Mouse (Mus musculus) heart, embryonic 12.5 days (tissue): ENCODE measurements around the gene Gbp5. TPM values are rescaled to one million over a fixed set of nuclear protein-coding genes. Genes with fewer than 3 reads are reported as not detected.

Experiments
- ATAC-seq: fragments of 200-750 bp; cut with Nextera tagmentation; 2 replicates; pipeline ENCODE4 v1.8.0; 2017; ENCODE audit warnings: moderate TSS enrichment, moderate library complexity; ENCODE audit not compliant: insufficient number of reproducible peaks, low FRiP score
- H3K27ac ChIP-seq: fragments of 300-500 bp; sonication (generic); 2 replicates; pipeline ENCODE4 v1.5.1; 2016; ENCODE audit warnings: mild to moderate bottlenecking, moderate library complexity; ENCODE audit not compliant: poor library complexity, severe bottlenecking
- H3K27me3 ChIP-seq: fragments of 300-500 bp; sonication (generic); replicated peaks from 2 replicates; pipeline ENCODE4 v1.6.1; 2016; ENCODE audit warnings: mild to moderate bottlenecking, moderate library complexity
- H3K36me3 ChIP-seq: fragments of 300-500 bp; sonication (generic); 2 replicates; pipeline ENCODE4 v1.6.1; 2016; ENCODE audit warnings: mild to moderate bottlenecking, moderate library complexity
- H3K4me1 ChIP-seq: fragments of 300-500 bp; sonication (generic); replicated peaks from 2 replicates; pipeline ENCODE4 v1.6.1; 2016; ENCODE audit warnings: mild to moderate bottlenecking
- H3K4me2 ChIP-seq: fragments of 300-500 bp; sonication (generic); 2 replicates; pipeline ENCODE4 v1.6.1; 2016; ENCODE audit warnings: mild to moderate bottlenecking, moderate library complexity
- H3K4me3 ChIP-seq: fragments of 300-500 bp; sonication (generic); 2 replicates; pipeline ENCODE4 v1.5.1; 2016; ENCODE audit warnings: mild to moderate bottlenecking
- H3K9ac ChIP-seq: fragments of 300-500 bp; sonication (generic); 2 replicates; pipeline ENCODE4 v1.6.1; 2016; ENCODE audit warnings: mild to moderate bottlenecking, moderate library complexity
- H3K9me3 ChIP-seq: fragments of 300-500 bp; sonication (generic); replicated peaks from 2 replicates; pipeline ENCODE4 v1.6.1; 2016; ENCODE audit warnings: mild to moderate bottlenecking, moderate library complexity
- WGBS: fragments of 180-500 bp; shearing (Covaris S2); methylation state at CpG from one replicate; pipeline ENCODE4 v1.1.7; 2016; 5-methylcytosine and 5-hydroxymethylcytosine counted together
- polyA plus RNA-seq: library from polyadenylated mRNA; unstranded; fragments of >200 nt; fragmentation: Nextera tagmentation; extraction: Ambion mirVana; gene quantifications from 2 replicates; pipeline ENCODE4 v1.2.1, GENCODE M21; 2016

Gbp5 gene
- polyA plus RNA-seq, 1 experiment from 2014 or later = 0.09 TPM

DNA sequence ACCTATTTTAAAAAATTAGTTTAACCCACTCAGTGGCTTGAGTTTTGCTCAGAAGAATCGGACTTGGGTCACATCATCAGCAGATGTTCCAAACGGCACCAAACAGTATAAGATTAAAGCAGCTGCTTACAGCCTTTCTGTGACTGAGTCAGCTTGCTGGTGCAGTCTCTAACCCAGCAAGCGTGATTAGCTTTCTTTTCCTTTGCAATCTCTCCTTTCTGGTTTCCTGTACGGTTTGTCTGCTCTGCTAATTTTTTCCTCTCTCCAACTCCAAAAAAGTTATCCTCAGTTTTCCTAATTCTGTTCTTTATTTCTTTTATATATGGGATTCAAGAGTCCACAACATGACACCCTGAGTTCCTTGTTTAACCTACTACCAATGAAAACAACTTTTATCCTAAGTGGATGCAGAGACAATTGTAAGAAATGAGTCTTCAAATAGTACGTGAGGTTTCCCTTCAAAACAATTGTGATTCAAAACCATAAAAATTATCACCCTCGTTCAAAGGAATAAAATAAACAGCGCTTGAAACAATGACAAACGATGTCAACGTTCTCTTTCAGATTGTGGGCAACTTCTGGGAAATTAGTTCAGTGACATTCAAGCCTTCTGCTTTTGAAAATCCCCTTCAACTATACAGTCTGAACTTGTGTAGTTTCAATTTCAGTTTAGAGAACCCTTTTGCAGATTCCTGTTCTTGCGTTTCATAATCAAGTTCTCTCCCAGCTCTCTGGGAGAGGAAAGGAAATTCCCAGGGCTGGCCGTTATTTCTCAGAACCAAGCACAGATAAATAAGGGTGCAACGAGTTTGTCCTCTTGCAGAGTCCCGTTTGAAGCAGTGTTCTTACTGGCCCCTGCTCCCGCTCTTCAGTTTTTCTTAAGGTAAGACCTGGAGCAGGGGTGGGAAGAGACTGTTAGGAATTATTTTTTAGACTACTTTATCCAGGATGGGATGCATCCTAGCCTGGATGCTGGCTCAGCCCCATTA is 2.6 kb downstream of the Gbp5 start:
- H3K36me3 ChIP-seq = no peaks in the 10 kb centered on the region
- no peak overlapping the region for H3K9ac ChIP-seq
- ATAC-seq = no peak
- H3K27me3 ChIP-seq = peaks cover 4% of the 10 kb centered on the region; the same call in 1 of the 2 replicates
- peak overlapping the region; percentile 11; the same call in 1 of the 2 replicates for H3K4me3 ChIP-seq
- no peak overlapping the region for H3K27ac ChIP-seq
- no peaks in the 10 kb centered on the region for H3K9me3 ChIP-seq
- 45% methylated on average over 14 of the region's 14 CpGs for WGBS
- peaks cover 4% of the 10 kb centered on the region; the same call in 1 of the 2 replicates for H3K4me1 ChIP-seq
- H3K4me2 ChIP-seq = peak overlapping the region; percentile 57

GRCm38 (mm10) chr3:142497123-142497841 is 3.5 kb downstream of the Gbp5 start:
- Histone ChIP-seq H3K9me3 (no peaks in the 10 kb centered on the region), H3K36me3 (no peaks in the 10 kb centered on the region), H3K27me3 (peaks cover 4% of the 10 kb centered on the region; the same call in 1 of the 2 replicates), H3K4me3 (peak overlapping the region; percentile 11), H3K9ac (no peak overlapping the region), H3K27ac (no peak overlapping the region), H3K4me2 (peak overlapping the region; percentile 57), H3K4me1 (peaks cover 4% of the 10 kb centered on the region; the same call in 1 of the 2 replicates)
- WGBS = 53% methylated on average over 15 of the region's 15 CpGs
- no peak; the same call in 1 of the 2 replicates for ATAC-seq

DNA sequence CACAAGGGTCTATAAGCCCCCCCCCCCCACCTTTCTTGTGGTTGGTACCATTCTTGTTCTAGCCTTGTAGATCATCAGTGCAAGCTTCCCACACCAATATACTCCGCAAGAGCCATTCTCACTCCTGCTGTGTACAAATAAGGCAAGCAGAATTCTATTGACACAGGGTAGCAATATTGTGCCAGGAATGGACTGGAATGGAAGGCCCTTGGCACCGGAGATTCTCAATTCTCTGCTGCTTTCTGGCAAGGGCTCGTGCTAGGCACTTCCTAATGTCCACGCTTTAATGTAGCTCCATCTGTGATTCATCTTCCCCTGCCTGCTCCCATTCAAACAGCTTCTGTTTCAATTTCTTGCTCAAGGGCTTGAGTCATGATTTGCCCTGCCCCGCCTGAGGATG is 5.2 kb downstream of the Gbp5 start:
- 83% methylated on average over 5 of the region's 5 CpGs for WGBS
- Histone ChIP-seq H3K4me1 (no peaks in the 10 kb centered on the region), H3K4me3 (no peak overlapping the region), H3K4me2 (no peak overlapping the region), H3K9me3 (no peaks in the 10 kb centered on the region), H3K9ac (no peak overlapping the region), H3K27ac (no peak overlapping the region), H3K36me3 (no peaks in the 10 kb centered on the region), H3K27me3 (peaks cover 4% of the 10 kb centered on the region; the same call in 1 of the 2 replicates)
- no peak for ATAC-seq

DNA sequence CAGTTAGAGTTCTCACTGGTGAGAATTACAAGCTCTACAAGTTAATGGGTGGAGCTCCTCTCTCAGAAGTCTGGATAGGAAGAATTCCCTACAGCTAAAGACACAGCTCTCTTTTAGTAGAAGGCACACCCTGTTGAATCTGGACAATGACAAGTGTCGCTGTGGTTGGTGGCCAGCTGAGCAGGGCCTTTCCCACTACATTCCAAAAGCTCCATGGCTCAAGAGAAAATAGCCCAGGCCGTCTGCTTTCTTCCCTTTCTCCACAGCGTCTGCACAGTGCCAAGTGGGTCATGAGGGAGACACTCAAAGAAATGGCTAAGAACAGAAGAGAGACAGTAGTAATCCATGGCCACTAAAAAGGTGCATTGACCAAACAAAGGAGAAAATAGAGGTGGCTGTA is 34.3 kb downstream of the Gbp5 start:
- Histone ChIP-seq H3K27ac (no peak overlapping the region), H3K36me3 (no peaks in the 10 kb centered on the region), H3K9me3 (no peaks in the 10 kb centered on the region), H3K4me3 (no peak overlapping the region), H3K27me3 (0 out of 2 replicates have a peak, but pooled peaks cover 5% of the 10 kb centered on the region), H3K4me1 (no peaks in the 10 kb centered on the region), H3K9ac (no peak overlapping the region), H3K4me2 (no peak overlapping the region)
- WGBS = 64% methylated on average over 3 of the region's 3 CpGs
- no peak for ATAC-seq

DNA sequence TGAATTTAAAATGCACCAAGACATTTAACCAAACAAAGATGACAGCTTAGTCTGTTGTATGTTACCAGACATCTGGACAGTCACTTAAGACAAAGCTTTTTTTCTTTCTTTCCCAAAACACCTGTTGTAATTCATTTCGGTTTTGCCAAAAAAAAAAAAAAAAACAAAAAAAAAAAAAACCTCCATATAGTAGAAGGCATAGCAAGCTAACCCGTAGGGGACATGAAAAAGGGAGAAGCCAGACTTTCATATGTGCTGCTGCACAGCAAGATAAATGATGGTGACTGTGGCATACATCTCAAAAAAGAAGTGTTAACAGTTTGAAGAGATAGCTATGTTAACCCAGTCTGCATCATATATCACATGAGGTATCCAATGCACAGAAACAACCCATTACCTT is 35.8 kb downstream of the Gbp5 start:
- 0 out of 2 replicates have a peak, but pooled peaks cover 5% of the 10 kb centered on the region for H3K27me3 ChIP-seq
- H3K9ac ChIP-seq = peak overlapping the region; percentile 62; the same call in 1 of the 2 replicates
- no peak for ATAC-seq
- H3K27ac ChIP-seq = no peak overlapping the region
- 54% methylated on average over 2 of the region's 2 CpGs for WGBS
- no peaks in the 10 kb centered on the region for H3K36me3 ChIP-seq
- no peaks in the 10 kb centered on the region for H3K4me1 ChIP-seq
- peak overlapping the region; percentile 63 for H3K4me3 ChIP-seq
- peak overlapping the region; percentile 91 for H3K4me2 ChIP-seq
- H3K9me3 ChIP-seq = no peaks in the 10 kb centered on the region

- peak; percentile 29; the same call in 1 of the 2 replicates for ATAC-seq
- WGBS = 1% methylated on average over 30 of the region's 30 CpGs
Observed at GRCm38 (mm10) chr3:142530087-142530953, 36.5 kb downstream of the Gbp5 start, which contains the start of gene Gbp7. Gbp7 (plus strand) TSS chr3:142530342.

DNA sequence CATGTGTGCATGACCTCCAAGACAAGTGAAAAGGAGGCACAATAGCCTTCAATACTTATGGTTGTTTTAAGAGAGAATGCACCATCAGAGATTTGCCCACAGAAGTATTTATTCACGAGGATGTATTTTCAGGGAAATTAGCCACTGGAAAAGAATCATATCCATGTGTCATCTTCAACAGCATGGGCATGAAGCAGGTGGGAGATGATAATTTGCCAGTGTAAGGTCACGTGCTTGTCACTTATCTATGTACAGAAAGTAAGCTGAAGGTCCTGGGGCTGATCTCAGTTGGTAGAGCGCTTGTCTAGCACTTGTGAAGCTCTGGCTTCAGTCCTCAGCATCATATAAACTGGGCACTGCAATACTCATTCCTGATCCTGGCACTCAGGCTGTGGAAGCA is 37.8 kb downstream of the Gbp5 start:
- 0 out of 2 replicates have a peak, but pooled peaks cover 5% of the 10 kb centered on the region for H3K27me3 ChIP-seq
- 70% methylated on average over 3 of the region's 3 CpGs for WGBS
- no peaks in the 10 kb centered on the region for H3K36me3 ChIP-seq
- H3K27ac ChIP-seq = no peak overlapping the region
- no peak for ATAC-seq
- H3K4me2 ChIP-seq = no peak overlapping the region
- H3K9me3 ChIP-seq = no peaks in the 10 kb centered on the region
- H3K4me1 ChIP-seq = no peaks in the 10 kb centered on the region
- no peak overlapping the region for H3K9ac ChIP-seq
- H3K4me3 ChIP-seq = no peak overlapping the region

More at GRCm38 (mm10) chr3:142530087-142530953, 36.5 kb downstream of the Gbp5 start, which contains the start of gene Gbp7:
- Histone ChIP-seq H3K4me1 (no peaks in the 10 kb centered on the region), H3K27ac (no peak within 1 kb of the TSS), H3K9ac (peak within 1 kb of the TSS; percentile 62), H3K4me2 (peak within 1 kb of the TSS; percentile 91), H3K4me3 (peak within 1 kb of the TSS; percentile 63), H3K27me3 (0 out of 2 replicates have a peak, but pooled peaks cover 5% of the 10 kb centered on the region), H3K9me3 (no peaks in the 10 kb centered on the region), H3K36me3 (no peaks in the 10 kb centered on the region)

GRCm38 (mm10) chr3:142533185-142533584 is 39.4 kb downstream of the Gbp5 start:
- Histone ChIP-seq H3K4me2 (no peak overlapping the region), H3K27me3 (0 out of 2 replicates have a peak, but pooled peaks cover 5% of the 10 kb centered on the region), H3K4me1 (no peaks in the 10 kb centered on the region), H3K4me3 (no peak overlapping the region), H3K36me3 (no peaks in the 10 kb centered on the region), H3K27ac (no peak overlapping the region), H3K9me3 (no peaks in the 10 kb centered on the region), H3K9ac (no peak overlapping the region)
- no peak for ATAC-seq
- 82% methylated on average over 3 of the region's 3 CpGs for WGBS

- 57% methylated on average over 1 of the region's 1 CpGs for WGBS
- Histone ChIP-seq H3K27me3 (0 out of 2 replicates have a peak, but pooled peaks cover 5% of the 10 kb centered on the region), H3K36me3 (no peaks in the 10 kb centered on the region), H3K27ac (no peak overlapping the region), H3K4me2 (no peak overlapping the region), H3K4me3 (no peak overlapping the region), H3K9ac (no peak overlapping the region), H3K9me3 (no peaks in the 10 kb centered on the region), H3K4me1 (no peaks in the 10 kb centered on the region)
- no peak for ATAC-seq
Observed at GRCm38 (mm10) chr3:142535667-142536066, 41.9 kb downstream of the Gbp5 start.

- no peaks in the 10 kb centered on the region for H3K27me3 ChIP-seq
- ATAC-seq = no peak
- no peaks in the 10 kb centered on the region for H3K4me1 ChIP-seq
- H3K36me3 ChIP-seq = no peaks in the 10 kb centered on the region
- no peak overlapping the region for H3K4me2 ChIP-seq
- 73% methylated on average over 6 of the region's 6 CpGs for WGBS
- no peak overlapping the region for H3K4me3 ChIP-seq
- H3K9ac ChIP-seq = no peak overlapping the region
- H3K9me3 ChIP-seq = no peaks in the 10 kb centered on the region
- H3K27ac ChIP-seq = no peak overlapping the region
Observed at GRCm38 (mm10) chr3:142541391-142541790, 47.6 kb downstream of the Gbp5 start.
